Mouse (Mus musculus) thymus, adult 2 months (tissue): ENCODE data around the gene Zkscan1.

ENCODE experiments used
- CTCF ChIP-seq: fragments of 200-500 bp; IDR thresholded peaks from 2 replicates; pipeline ENCODE4 v1.5.1; 2012; ENCODE audit warnings: mild to moderate bottlenecking, control low read depth, low read length, moderate library complexity, borderline replicate concordance; ENCODE audit not compliant: control insufficient read depth, poor library complexity, insufficient read depth; ENCODE audit errors: extremely low read depth
- POLR2A ChIP-seq: fragments of 200-500 bp; IDR thresholded peaks from 2 replicates; pipeline ENCODE4 v1.6.1; 2012; ENCODE audit warnings: mild to moderate bottlenecking, low read length, control low read depth, moderate library complexity; ENCODE audit not compliant: control insufficient read depth, poor library complexity, insufficient read depth; ENCODE audit errors: extremely low read depth

DNA sequence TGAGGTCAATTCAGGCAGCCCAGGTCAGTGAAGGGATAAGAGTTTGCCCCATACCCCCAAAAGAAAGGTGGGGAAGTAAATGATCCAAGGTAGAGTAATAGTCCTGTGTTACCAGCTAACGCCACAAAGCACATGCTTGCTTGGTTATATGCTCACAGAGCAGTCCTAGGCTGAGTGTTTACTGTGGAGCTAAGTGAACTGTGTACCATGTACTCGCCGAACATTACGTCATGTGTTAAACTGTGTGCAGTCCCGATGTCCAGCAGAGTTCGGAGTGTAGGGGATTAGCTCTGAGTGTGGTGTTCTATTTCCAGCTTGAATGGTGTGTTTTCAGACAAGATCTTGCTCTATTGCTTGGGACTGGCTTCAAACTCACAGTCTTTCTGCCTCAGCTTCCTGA lies 9.6 kb downstream of the Zkscan1 start:
- TF ChIP-seq CTCF (no peak), POLR2A (no peak)
